Mouse (Mus musculus) intestine, postnatal 0 days (tissue): ENCODE data around the gene F830045P16Rik. TPM values are rescaled to one million over a fixed set of nuclear protein-coding genes. Genes with fewer than 3 reads are reported as not detected.
"Not testable (repeated sequence)": the region's sequence is repeated elsewhere in the genome, so short reads cannot be mapped to it uniquely, and the experiment has no call there.

Experiments used
- ATAC-seq: fragments of 200-750 bp; cut with Nextera tagmentation; 2 replicates; pipeline ENCODE4 v1.8.0; 2017; ENCODE audit warnings: mild to moderate bottlenecking, moderate TSS enrichment, moderate library complexity
- H3K27ac ChIP-seq: fragments of 300-500 bp; sonication (generic); 2 replicates; pipeline ENCODE4 v1.5.1; 2014; ENCODE audit warnings: mild to moderate bottlenecking, low read depth, low read length, moderate library complexity
- H3K27me3 ChIP-seq: fragments of 300-500 bp; sonication (generic); replicated peaks from 2 replicates; pipeline ENCODE4 v1.6.1; 2014; ENCODE audit warnings: low read length, mixed read lengths; ENCODE audit not compliant: control insufficient read depth, insufficient read depth
- H3K36me3 ChIP-seq: fragments of 300-500 bp; sonication (generic); 2 replicates; pipeline ENCODE4 v1.6.1; 2014; ENCODE audit warnings: mild to moderate bottlenecking, moderate library complexity; ENCODE audit not compliant: control insufficient read depth, insufficient read depth
- H3K4me1 ChIP-seq: fragments of 300-500 bp; sonication (generic); replicated peaks from 2 replicates; pipeline ENCODE4 v1.6.1; 2014; ENCODE audit warnings: antibody characterized with exemption, low read length, mixed read lengths; ENCODE audit not compliant: control insufficient read depth, insufficient read depth
- H3K4me2 ChIP-seq: fragments of 300-500 bp; sonication (generic); replicated peaks from 2 replicates; pipeline ENCODE4 v1.6.1; 2014; ENCODE audit warnings: low read depth, mild to moderate bottlenecking, moderate library complexity
- H3K4me3 ChIP-seq: fragments of 300-500 bp; sonication (generic); 2 replicates; pipeline ENCODE4 v1.5.1; 2014; ENCODE audit warnings: low read depth, low read length
- H3K9ac ChIP-seq: fragments of 300-500 bp; sonication (generic); 2 replicates; pipeline ENCODE4 v1.6.1; 2014; ENCODE audit warnings: mild to moderate bottlenecking, low read depth, low read length
- H3K9me3 ChIP-seq: fragments of 300-500 bp; sonication (generic); 2 replicates; pipeline ENCODE4 v1.6.1; 2016; ENCODE audit warnings: mixed run types; ENCODE audit not compliant: control insufficient read depth
- CTCF ChIP-seq: sonication (generic); IDR thresholded peaks from 2 replicates; pipeline ENCODE4 v1.5.1; 2016; ENCODE audit warnings: low read depth, mild to moderate bottlenecking, control low read depth, antibody characterized with exemption, moderate library complexity
- WGBS: fragments of 180-500 bp; shearing (Covaris S2); extraction: QIAGEN DNeasy Blood & Tissue Kit; methylation state at CpG from one replicate; pipeline ENCODE4 v1.1.7; 2014; 5-methylcytosine and 5-hydroxymethylcytosine counted together
- polyA plus RNA-seq: library from polyadenylated mRNA; unstranded; fragments of >200 nt; fragmentation: Nextera tagmentation; extraction: Ambion mirVana; gene quantifications from 2 replicates; pipeline ENCODE4 v1.2.1, GENCODE M21; 2015

The F830045P16Rik gene
- polyA plus RNA-seq, 1 experiment from 2014 or later: not detected

DNA sequence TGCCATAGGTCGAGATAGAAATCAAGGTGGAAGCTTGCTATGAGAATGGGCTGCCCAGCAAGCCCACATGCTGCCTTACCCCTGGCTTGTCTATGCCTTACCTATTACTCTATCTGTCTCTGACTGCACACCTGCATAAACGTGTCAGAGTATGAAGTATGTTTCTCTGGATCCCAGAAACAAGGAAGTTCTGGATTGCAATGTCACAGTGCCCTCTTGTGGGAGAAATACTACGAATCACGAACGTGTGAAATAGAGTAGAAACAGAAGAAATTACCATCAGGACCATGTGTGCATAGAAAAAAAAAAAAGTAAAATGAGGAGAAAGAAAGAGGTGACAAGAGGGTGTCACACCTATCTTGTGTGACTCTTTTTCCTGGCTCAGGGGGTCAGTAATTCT, 64.5 kb downstream of the F830045P16Rik start:
- Histone ChIP-seq H3K27me3 (no peaks in the 10 kb centered on the region), H3K4me3 (no peak overlapping the region), H3K36me3 (no peaks in the 10 kb centered on the region), H3K4me1 (no peaks in the 10 kb centered on the region), H3K9ac (no peak overlapping the region), H3K27ac (no peak overlapping the region), H3K4me2 (no peak overlapping the region), H3K9me3 (no peaks in the 10 kb centered on the region)
- no peak for ATAC-seq
- WGBS: 20% methylated on average over 5 of the region's 5 CpGs
- peak; percentile 79 for TF ChIP-seq CTCF

DNA sequence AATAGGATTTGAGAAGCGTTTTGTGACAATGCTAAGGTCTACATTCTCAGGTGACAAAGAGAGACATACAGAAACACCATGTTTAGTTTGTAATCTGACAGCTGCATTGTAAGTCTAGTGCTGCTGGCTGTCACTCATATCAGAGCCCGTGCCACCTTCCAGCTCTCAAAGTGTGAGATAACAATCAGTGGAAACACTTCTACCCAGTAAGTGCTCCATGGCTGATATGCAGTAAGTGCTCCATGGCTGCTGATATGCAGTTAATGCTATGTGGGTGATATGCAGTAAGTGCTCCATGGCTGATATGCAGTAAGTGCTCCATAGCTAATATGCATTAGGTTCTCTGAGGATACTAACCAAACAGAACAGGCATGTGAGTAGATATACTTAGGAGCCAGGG, 65.6 kb downstream of the F830045P16Rik start:
- no peaks in the 10 kb centered on the region for H3K36me3 ChIP-seq
- no peak overlapping the region for H3K27ac ChIP-seq
- TF ChIP-seq CTCF: no peak
- no peak for ATAC-seq
- no peak overlapping the region for H3K4me3 ChIP-seq
- H3K4me1 ChIP-seq: no peaks in the 10 kb centered on the region
- H3K9ac ChIP-seq: no peak overlapping the region
- no peaks in the 10 kb centered on the region; the same call in 1 of the 2 replicates for H3K27me3 ChIP-seq
- WGBS: 53% methylated on average over 2 of the region's 2 CpGs
- no peaks in the 10 kb centered on the region for H3K9me3 ChIP-seq
- H3K4me2 ChIP-seq: no peak overlapping the region

DNA sequence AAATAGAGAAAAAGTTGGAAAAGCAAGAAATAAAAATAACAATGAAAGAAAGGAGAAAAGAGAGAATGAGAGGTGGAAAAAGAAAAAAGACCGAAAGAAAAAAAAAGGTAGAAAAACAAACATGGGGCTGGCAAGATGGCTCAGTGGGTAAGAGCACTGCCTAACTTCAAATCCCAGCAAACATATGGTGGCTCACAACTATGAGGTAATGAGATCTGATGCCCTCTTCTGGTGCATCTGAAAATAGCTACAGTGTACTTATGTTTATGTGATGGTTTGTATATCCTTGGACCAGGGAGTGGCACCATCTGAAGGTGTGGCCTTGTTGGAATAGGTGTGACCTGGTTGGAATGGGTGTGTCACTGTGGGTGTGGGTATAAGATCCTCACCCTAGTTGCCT, 97.6 kb downstream of the F830045P16Rik start:
- not testable (repeated sequence) for H3K27me3 ChIP-seq, ATAC-seq
- WGBS: 90% methylated on average over 1 of the region's 1 CpGs

DNA sequence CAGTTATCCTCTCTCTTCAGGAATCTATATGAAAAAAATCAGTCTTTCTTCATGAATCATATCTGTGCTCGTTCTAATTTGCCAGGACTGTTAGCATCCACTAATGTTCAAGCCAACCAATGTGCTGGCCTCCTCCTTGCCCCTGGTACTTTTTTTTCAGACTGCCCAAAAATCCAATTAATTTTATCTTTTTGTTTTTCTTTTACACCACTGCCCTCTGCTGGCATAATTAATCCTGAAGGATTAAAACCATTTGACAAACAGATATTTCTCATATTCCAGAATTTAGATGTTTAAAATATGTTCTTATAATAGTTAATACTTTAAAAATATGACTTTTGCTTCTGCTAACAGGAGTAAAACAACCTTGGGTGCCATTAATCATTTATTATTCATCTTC, 101.2 kb downstream of the F830045P16Rik start:
- ATAC-seq: no peak
- 0 out of 2 replicates have a peak, but pooled peaks cover 2% of the 10 kb centered on the region for H3K27me3 ChIP-seq
- H3K9ac ChIP-seq: no peak overlapping the region
- H3K9me3 ChIP-seq: no peaks in the 10 kb centered on the region
- no peak overlapping the region for H3K27ac ChIP-seq
- WGBS: 54% methylated on average over 1 of the region's 1 CpGs
- H3K4me1 ChIP-seq: no peaks in the 10 kb centered on the region
- peak; percentile 44 for TF ChIP-seq CTCF
- H3K36me3 ChIP-seq: no peaks in the 10 kb centered on the region
- no peak overlapping the region for H3K4me2 ChIP-seq
- H3K4me3 ChIP-seq: no peak overlapping the region

More for the DNA sequence above, 97.6 kb downstream of the F830045P16Rik start:
- not testable (repeated sequence) for H3K36me3 ChIP-seq, H3K4me2 ChIP-seq, H3K9ac ChIP-seq, H3K27ac ChIP-seq, H3K4me3 ChIP-seq, H3K4me1 ChIP-seq, H3K9me3 ChIP-seq

DNA sequence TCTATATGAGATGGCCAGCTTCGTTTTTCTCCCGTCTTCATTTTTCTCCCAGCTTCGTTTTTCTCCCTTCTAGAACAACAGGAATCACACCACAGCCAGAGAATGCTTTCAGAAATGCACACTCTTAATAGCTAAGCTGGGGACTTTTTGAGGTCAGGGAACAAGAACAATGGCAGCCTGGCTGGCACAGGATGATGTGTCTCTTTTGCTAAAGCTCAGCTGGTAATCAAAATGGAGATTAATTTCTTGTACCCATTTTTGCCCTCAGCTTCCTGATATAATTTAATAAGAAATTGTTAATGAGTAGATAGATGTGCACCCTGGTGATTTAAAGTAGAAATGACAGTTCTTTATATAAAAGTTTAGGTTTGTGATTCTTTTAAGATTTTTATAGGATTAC, 112.7 kb downstream of the F830045P16Rik start:
- no peak overlapping the region for H3K4me3 ChIP-seq
- H3K9me3 ChIP-seq: no peaks in the 10 kb centered on the region
- no peak overlapping the region for H3K4me2 ChIP-seq
- TF ChIP-seq CTCF: no peak
- ATAC-seq: no peak
- no peaks in the 10 kb centered on the region for H3K27me3 ChIP-seq
- H3K9ac ChIP-seq: no peak overlapping the region
- no peaks in the 10 kb centered on the region for H3K4me1 ChIP-seq
- no peaks in the 10 kb centered on the region for H3K36me3 ChIP-seq
- no peak overlapping the region for H3K27ac ChIP-seq
- WGBS: 68% methylated on average over 3 of the region's 3 CpGs

DNA sequence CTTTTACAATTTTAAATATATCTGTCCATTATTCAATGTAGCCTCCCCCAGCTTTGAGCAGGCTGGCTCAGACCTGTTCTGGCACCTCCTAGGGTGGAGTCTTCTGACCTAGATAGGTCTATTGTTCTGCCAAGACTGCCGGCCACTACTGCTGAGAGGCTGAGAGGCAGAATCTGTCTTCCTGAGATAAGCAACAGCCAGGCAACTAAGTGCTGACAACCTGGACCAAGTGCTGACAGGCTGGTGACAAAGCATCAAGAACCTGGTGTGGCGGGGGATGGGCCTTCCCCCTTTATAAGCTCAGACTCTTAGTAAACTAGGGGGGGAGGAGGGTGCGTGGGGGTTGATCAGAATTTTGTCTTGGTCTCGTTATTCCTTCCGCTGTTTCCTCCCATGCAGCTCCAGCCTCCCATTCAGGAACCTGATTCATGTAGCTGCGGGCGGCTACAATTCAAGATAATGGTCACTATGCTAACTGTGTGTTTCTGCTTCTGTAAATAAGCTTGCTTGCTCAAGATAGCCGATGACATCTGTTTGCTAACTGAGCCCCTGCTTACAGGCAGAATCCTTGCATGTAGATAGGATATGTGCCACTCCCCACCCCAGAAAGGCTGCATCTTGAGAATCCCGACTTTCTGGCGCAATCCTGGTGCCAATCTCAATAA, 115.4 kb downstream of the F830045P16Rik start:
- Histone ChIP-seq H3K27ac (no peak overlapping the region), H3K27me3 (no peaks in the 10 kb centered on the region), H3K36me3 (no peaks in the 10 kb centered on the region), H3K9me3 (no peaks in the 10 kb centered on the region), H3K4me2 (no peak overlapping the region), H3K9ac (no peak overlapping the region), H3K4me1 (no peaks in the 10 kb centered on the region), H3K4me3 (no peak overlapping the region)
- 70% methylated on average over 10 of the region's 10 CpGs for WGBS
- no peak for TF ChIP-seq CTCF
- ATAC-seq: no peak
